Mouse (Mus musculus) ES-Bruce4 (cell line): Measurements from ENCODE around the gene Zc3h18. TPM values are rescaled to one million over a fixed set of nuclear protein-coding genes. Genes with fewer than 3 reads are reported as not detected.
A peak's percentile ranks its signal among the peaks of the same experiment; 100 is the strongest.

Experiments
- H3K27ac ChIP-seq: 2 replicates; pipeline ENCODE4 v1.5.1; 2012; ENCODE audit warnings: low read length, inconsistent platforms; ENCODE audit not compliant: insufficient read depth
- H3K27me3 ChIP-seq: 2 replicates; pipeline ENCODE4 v1.6.1; 2012; ENCODE audit warnings: mild to moderate bottlenecking, low read length, inconsistent platforms; ENCODE audit not compliant: control insufficient read depth, poor library complexity, insufficient read depth, severe bottlenecking
- H3K36me3 ChIP-seq: 2 replicates; pipeline ENCODE4 v1.6.1; 2012; ENCODE audit warnings: inconsistent platforms, mild to moderate bottlenecking, low read length, moderate library complexity; ENCODE audit not compliant: control insufficient read depth, poor library complexity, insufficient read depth, severe bottlenecking
- H3K4me1 ChIP-seq: one replicate; pipeline ENCODE4 v1.8.1; 2011; ENCODE audit warnings: low read length; ENCODE audit not compliant: control insufficient read depth, insufficient read depth
- H3K4me3 ChIP-seq: 2 replicates; pipeline ENCODE4 v1.5.1; 2011; ENCODE audit warnings: low read depth, mild to moderate bottlenecking, low read length
- H3K9ac ChIP-seq: 2 replicates; pipeline ENCODE4 v1.6.1; 2012; ENCODE audit warnings: low read depth, mild to moderate bottlenecking, inconsistent platforms; ENCODE audit not compliant: poor library complexity, severe bottlenecking
- H3K9me3 ChIP-seq: replicated peaks from 2 replicates; pipeline ENCODE4 v1.6.1; 2012; ENCODE audit warnings: mild to moderate bottlenecking, low read length, inconsistent platforms; ENCODE audit not compliant: control insufficient read depth, poor library complexity, insufficient read depth, severe bottlenecking
- CTCF ChIP-seq: IDR thresholded peaks from one replicate; pipeline ENCODE4 v1.8.1; 2011; ENCODE audit warnings: low read depth, low read length
- EP300 ChIP-seq: IDR thresholded peaks from 2 replicates; pipeline ENCODE4 v1.6.1; 2011; ENCODE audit warnings: low read depth, low read length; ENCODE audit not compliant: insufficient read depth
- POLR2A ChIP-seq: IDR thresholded peaks from one replicate; pipeline ENCODE4 v1.8.1; 2011; ENCODE audit warnings: low read length; ENCODE audit not compliant: insufficient read depth
- polyA plus RNA-seq: library from polyadenylated mRNA; stranded (reverse); fragments of >200 nt; gene quantifications from 2 replicates; pipeline ENCODE4 v1.2.4, GENCODE M21; 2011; ENCODE audit warnings: low read depth; ENCODE audit not compliant: missing spikeins, insufficient read depth, insufficient read length

Gene Zc3h18
- polyA plus RNA-seq: 67.1 and 67.2 TPM in 2 replicates

GRCm38 (mm10) chr8:122376365-122377231, at the start of gene Zc3h18:
Gene Zc3h18, plus strand, starts transcription at chr8:122376609.
- H3K27ac ChIP-seq: no peak within 1 kb of the TSS
- H3K27me3 ChIP-seq: no peaks in the 10 kb centered on the region
- H3K4me3 ChIP-seq: peak within 1 kb of the TSS; percentile 84
- H3K36me3 ChIP-seq: peaks cover 31% of the 10 kb centered on the region
- peak within 1 kb of the TSS; percentile 76 for H3K9ac ChIP-seq
- TF ChIP-seq POLR2A (peak; percentile 96), CTCF (no peak), EP300 (no peak; the same call in 1 of the 2 replicates)
- no peaks in the 10 kb centered on the region for H3K9me3 ChIP-seq
- no peaks in the 10 kb centered on the region for H3K4me1 ChIP-seq

DNA sequence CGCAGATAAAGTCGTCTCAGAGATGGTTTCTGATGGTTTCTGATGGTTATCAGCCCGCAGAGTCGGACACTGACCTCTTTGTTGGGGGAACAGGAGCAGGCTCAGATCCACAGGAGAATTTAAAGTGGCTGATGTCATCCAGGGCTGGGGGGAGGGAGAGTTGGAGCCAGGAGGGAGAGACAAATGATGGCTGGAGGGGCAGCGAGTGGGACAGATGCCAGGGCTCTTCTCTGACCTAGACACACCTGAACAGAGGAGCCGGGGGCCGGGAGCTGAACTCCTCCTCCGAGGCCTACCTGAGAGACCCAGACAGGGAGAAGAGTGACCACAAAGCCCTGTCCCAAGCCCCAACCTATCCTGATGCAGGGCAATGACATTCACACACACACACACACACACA, 47.3 kb upstream of the Zc3h18 start:
- TF ChIP-seq CTCF (no peak), POLR2A (no peak), EP300 (no peak)
- Histone ChIP-seq H3K9ac (no peak overlapping the region), H3K36me3 (no peaks in the 10 kb centered on the region), H3K27ac (no peak overlapping the region), H3K9me3 (no peaks in the 10 kb centered on the region), H3K4me1 (peaks cover 4% of the 10 kb centered on the region), H3K4me3 (no peak overlapping the region), H3K27me3 (no peaks in the 10 kb centered on the region)

GRCm38 (mm10) chr8:122329553-122330239, 46.7 kb upstream of the Zc3h18 start:
- H3K9ac ChIP-seq: no peak overlapping the region
- H3K4me1 ChIP-seq: peaks cover 4% of the 10 kb centered on the region
- TF ChIP-seq EP300 (no peak), POLR2A (no peak), CTCF (no peak)
- H3K27ac ChIP-seq: no peak overlapping the region
- H3K36me3 ChIP-seq: no peaks in the 10 kb centered on the region
- H3K9me3 ChIP-seq: no peaks in the 10 kb centered on the region
- no peaks in the 10 kb centered on the region for H3K27me3 ChIP-seq
- H3K4me3 ChIP-seq: no peak overlapping the region

GRCm38 (mm10) chr8:122330446-122331133, 45.8 kb upstream of the Zc3h18 start:
- peaks cover 4% of the 10 kb centered on the region for H3K4me1 ChIP-seq
- no peak overlapping the region for H3K27ac ChIP-seq
- TF ChIP-seq POLR2A (no peak), CTCF (no peak), EP300 (no peak)
- no peak overlapping the region for H3K4me3 ChIP-seq
- H3K36me3 ChIP-seq: no peaks in the 10 kb centered on the region
- H3K9ac ChIP-seq: no peak overlapping the region
- H3K27me3 ChIP-seq: no peaks in the 10 kb centered on the region
- H3K9me3 ChIP-seq: no peaks in the 10 kb centered on the region

DNA sequence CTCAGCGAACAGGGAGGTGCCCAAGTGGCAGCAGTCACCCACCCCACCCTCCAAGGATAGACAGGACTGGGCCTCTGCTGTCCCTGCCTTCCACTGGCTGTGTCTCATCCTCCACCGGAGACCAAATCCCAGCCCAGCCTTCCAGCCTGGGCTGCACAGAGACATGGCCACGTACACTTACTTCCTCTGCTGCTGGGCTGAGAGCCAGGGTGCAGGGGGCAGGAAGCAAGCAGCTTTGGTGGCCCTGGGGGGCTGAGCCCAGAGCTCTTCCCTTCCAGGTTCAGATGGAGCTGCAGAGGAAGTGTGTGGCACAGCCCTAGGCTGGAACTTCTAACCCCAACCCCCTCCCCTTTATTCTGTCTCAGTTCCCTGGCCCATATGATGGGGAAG, 45.3 kb upstream of the Zc3h18 start:
- H3K36me3 ChIP-seq: no peaks in the 10 kb centered on the region
- TF ChIP-seq POLR2A (no peak), CTCF (no peak), EP300 (no peak)
- H3K27ac ChIP-seq: no peak overlapping the region
- no peak overlapping the region for H3K9ac ChIP-seq
- H3K27me3 ChIP-seq: no peaks in the 10 kb centered on the region
- H3K4me1 ChIP-seq: peaks cover 1% of the 10 kb centered on the region
- H3K9me3 ChIP-seq: no peaks in the 10 kb centered on the region
- no peak overlapping the region for H3K4me3 ChIP-seq
